Mouse (Mus musculus): ENCODE measurements at regions not wholly inside any gene's neighbourhood (a gene's known extent, or its start where the extent isn't known, plus 50 kb on each side); places are given as distances from the start of the nearest gene placed in this dataset.

- H3K27ac ChIP-seq, result no peak overlapping the region
- no peaks in the 10 kb centered on the region for H3K9me3 ChIP-seq
- H3K27me3 ChIP-seq (replicated peaks), result no peaks in the 10 kb centered on the region
- H3K36me3 ChIP-seq, result no peaks in the 10 kb centered on the region
- H3K9ac ChIP-seq, result no peak overlapping the region
- no peaks in the 10 kb centered on the region for H3K4me1 ChIP-seq
- no peak overlapping the region for H3K4me3 ChIP-seq
- WGBS, result 54% methylated on average over 2 of the region's 2 CpGs
- no peak for ATAC-seq (ENCODE audit: low FRiP score, low read depth)
- no peak overlapping the region for H3K4me2 ChIP-seq (replicated peaks)
Observed at GRCm38 (mm10) chr3:18731674-18732073, 783.5 kb downstream of the Cypt12 start.

GRCm38 (mm10) chr3:18733540-18733939, 785.3 kb downstream of the Cypt12 start:
- Histone ChIP-seq H3K36me3 (no peaks in the 10 kb centered on the region), H3K4me1 (no peaks in the 10 kb centered on the region), H3K9me3 (no peaks in the 10 kb centered on the region), H3K4me3 (no peak overlapping the region), H3K4me2 (replicated peaks) (no peak overlapping the region), H3K9ac (no peak overlapping the region), H3K27me3 (replicated peaks) (no peaks in the 10 kb centered on the region), H3K27ac (no peak overlapping the region)
- WGBS, result 93% methylated on average over 1 of the region's 1 CpGs
- ATAC-seq (ENCODE audit: low FRiP score, low read depth), result no peak

GRCm38 (mm10) chr3:18738946-18739345, 790.7 kb downstream of the Cypt12 start:
- H3K4me2 ChIP-seq (replicated peaks), result no peak overlapping the region
- H3K9me3 ChIP-seq, result no peaks in the 10 kb centered on the region
- no peak overlapping the region for H3K9ac ChIP-seq
- no peak for ATAC-seq (ENCODE audit: low FRiP score, low read depth)
- H3K4me1 ChIP-seq, result no peaks in the 10 kb centered on the region
- no peaks in the 10 kb centered on the region for H3K27me3 ChIP-seq (replicated peaks)
- H3K36me3 ChIP-seq, result no peaks in the 10 kb centered on the region
- H3K4me3 ChIP-seq, result no peak overlapping the region
- H3K27ac ChIP-seq, result no peak overlapping the region

- Histone ChIP-seq H3K27me3 (replicated peaks) (no peaks in the 10 kb centered on the region), H3K27ac (no peak overlapping the region), H3K4me2 (replicated peaks) (no peak overlapping the region), H3K4me1 (no peaks in the 10 kb centered on the region), H3K36me3 (no peaks in the 10 kb centered on the region), H3K9me3 (no peaks in the 10 kb centered on the region), H3K9ac (no peak overlapping the region), H3K4me3 (no peak overlapping the region)
- WGBS, result 86% methylated on average over 4 of the region's 4 CpGs
- ATAC-seq (ENCODE audit: low FRiP score, low read depth), result no peak
Observed at GRCm38 (mm10) chr3:18740344-18740743, 792.1 kb downstream of the Cypt12 start.

- 93% methylated on average over 2 of the region's 2 CpGs for WGBS
- no peak for ATAC-seq (ENCODE audit: low FRiP score, low read depth)
- Histone ChIP-seq H3K4me3 (no peak overlapping the region), H3K27ac (no peak overlapping the region), H3K4me2 (replicated peaks) (no peak overlapping the region), H3K4me1 (no peaks in the 10 kb centered on the region), H3K9me3 (no peaks in the 10 kb centered on the region), H3K27me3 (replicated peaks) (no peaks in the 10 kb centered on the region), H3K9ac (no peak overlapping the region), H3K36me3 (no peaks in the 10 kb centered on the region)
Observed at GRCm38 (mm10) chr3:18743474-18743873, 795.3 kb downstream of the Cypt12 start.

- ATAC-seq (ENCODE audit: low FRiP score, low read depth), result no peak
- Histone ChIP-seq H3K4me2 (replicated peaks) (no peak overlapping the region), H3K9me3 (no peaks in the 10 kb centered on the region), H3K4me1 (no peaks in the 10 kb centered on the region), H3K4me3 (no peak overlapping the region), H3K27ac (no peak overlapping the region), H3K9ac (no peak overlapping the region), H3K27me3 (replicated peaks) (no peaks in the 10 kb centered on the region), H3K36me3 (no peaks in the 10 kb centered on the region)
- 86% methylated on average over 3 of the region's 3 CpGs for WGBS
Observed at GRCm38 (mm10) chr3:18744216-18744615, 796.0 kb downstream of the Cypt12 start.

GRCm38 (mm10) chr3:18746206-18746605, 798.0 kb downstream of the Cypt12 start:
- no peak for ATAC-seq (ENCODE audit: low FRiP score, low read depth)
- Histone ChIP-seq H3K9ac (no peak overlapping the region), H3K4me3 (no peak overlapping the region), H3K36me3 (no peaks in the 10 kb centered on the region), H3K4me1 (no peaks in the 10 kb centered on the region), H3K9me3 (no peaks in the 10 kb centered on the region), H3K27me3 (replicated peaks) (no peaks in the 10 kb centered on the region), H3K27ac (no peak overlapping the region), H3K4me2 (replicated peaks) (no peak overlapping the region)

GRCm38 (mm10) chr3:18746898-18747297, 798.7 kb downstream of the Cypt12 start:
- no peak overlapping the region for H3K4me2 ChIP-seq (replicated peaks)
- 38% methylated on average over 2 of the region's 2 CpGs for WGBS
- H3K27ac ChIP-seq, result no peak overlapping the region
- H3K9me3 ChIP-seq, result no peaks in the 10 kb centered on the region
- H3K27me3 ChIP-seq (replicated peaks), result no peaks in the 10 kb centered on the region
- H3K4me3 ChIP-seq, result no peak overlapping the region
- H3K4me1 ChIP-seq, result no peaks in the 10 kb centered on the region
- H3K9ac ChIP-seq, result no peak overlapping the region
- ATAC-seq (ENCODE audit: low FRiP score, low read depth), result no peak
- H3K36me3 ChIP-seq, result no peaks in the 10 kb centered on the region

GRCm38 (mm10) chr3:18751660-18752259, 803.5 kb downstream of the Cypt12 start:
- Histone ChIP-seq H3K9me3 (no peaks in the 10 kb centered on the region), H3K27me3 (replicated peaks) (no peaks in the 10 kb centered on the region), H3K36me3 (no peaks in the 10 kb centered on the region), H3K27ac (no peak overlapping the region), H3K4me1 (no peaks in the 10 kb centered on the region), H3K4me2 (replicated peaks) (no peak overlapping the region), H3K9ac (no peak overlapping the region), H3K4me3 (no peak overlapping the region)
- 89% methylated on average over 6 of the region's 6 CpGs for WGBS
- ATAC-seq (ENCODE audit: low FRiP score, low read depth), result no peak

- H3K4me1 ChIP-seq, result no peaks in the 10 kb centered on the region
- H3K27ac ChIP-seq, result no peak overlapping the region
- no peak for ATAC-seq (ENCODE audit: low FRiP score, low read depth)
- no peak overlapping the region for H3K4me3 ChIP-seq
- H3K27me3 ChIP-seq (replicated peaks), result no peaks in the 10 kb centered on the region
- no peaks in the 10 kb centered on the region for H3K9me3 ChIP-seq
- H3K9ac ChIP-seq, result no peak overlapping the region
- 80% methylated on average over 3 of the region's 3 CpGs for WGBS
- no peak overlapping the region for H3K4me2 ChIP-seq (replicated peaks)
- H3K36me3 ChIP-seq, result no peaks in the 10 kb centered on the region
Observed at GRCm38 (mm10) chr3:18764301-18765078, 816.3 kb downstream of the Cypt12 start.

GRCm38 (mm10) chr3:18778481-18778880, 830.3 kb downstream of the Cypt12 start:
- Histone ChIP-seq H3K9me3 (no peaks in the 10 kb centered on the region), H3K4me3 (no peak overlapping the region), H3K27me3 (replicated peaks) (no peaks in the 10 kb centered on the region), H3K9ac (no peak overlapping the region), H3K4me1 (no peaks in the 10 kb centered on the region), H3K27ac (no peak overlapping the region), H3K36me3 (no peaks in the 10 kb centered on the region), H3K4me2 (replicated peaks) (no peak overlapping the region)
- WGBS, result 60% methylated on average over 1 of the region's 1 CpGs
- ATAC-seq (ENCODE audit: low FRiP score, low read depth), result no peak

- no peak overlapping the region for H3K4me2 ChIP-seq (replicated peaks)
- H3K4me3 ChIP-seq, result no peak overlapping the region
- 80% methylated on average over 8 of the region's 8 CpGs for WGBS
- no peaks in the 10 kb centered on the region for H3K4me1 ChIP-seq
- H3K9ac ChIP-seq, result no peak overlapping the region
- no peaks in the 10 kb centered on the region for H3K36me3 ChIP-seq
- no peak for ATAC-seq (ENCODE audit: low FRiP score, low read depth)
- H3K9me3 ChIP-seq, result no peaks in the 10 kb centered on the region
- H3K27me3 ChIP-seq (replicated peaks), result no peaks in the 10 kb centered on the region
- no peak overlapping the region for H3K27ac ChIP-seq
Observed at GRCm38 (mm10) chr3:18787531-18788176, 839.4 kb downstream of the Cypt12 start.

- Histone ChIP-seq H3K4me3 (no peak overlapping the region), H3K4me2 (replicated peaks) (no peak overlapping the region), H3K9me3 (no peaks in the 10 kb centered on the region), H3K36me3 (no peaks in the 10 kb centered on the region), H3K4me1 (no peaks in the 10 kb centered on the region), H3K9ac (no peak overlapping the region), H3K27me3 (replicated peaks) (no peaks in the 10 kb centered on the region), H3K27ac (no peak overlapping the region)
- WGBS, result 72% methylated on average over 3 of the region's 3 CpGs
- no peak for ATAC-seq (ENCODE audit: low FRiP score, low read depth)
Observed at GRCm38 (mm10) chr3:18802794-18803193, 825.7 kb downstream of the 1700064H15Rik start.

Measured in neural tube, embryonic 12.5 days (tissue).